Mouse (Mus musculus): ENCODE results near the gene Gm6993.

Gene Gm6993

GRCm38 (mm10) chr12:31240470-31240869 is at the start of gene Gm6993:
Gene Gm6993, plus strand, starts transcription at chr12:31240770.
- DNase-seq = no peak

- peak; percentile 88 for DNase-seq
Observed at GRCm38 (mm10) chr12:31191329-31191954, 49.1 kb upstream of the Gm6993 start.

GRCm38 (mm10) chr12:31202509-31202908 is 38.1 kb upstream of the Gm6993 start:
- no peak for DNase-seq

- peak; percentile 39 for DNase-seq
Observed at GRCm38 (mm10) chr12:31203746-31204455, 36.7 kb upstream of the Gm6993 start.

- DNase-seq = no peak
Observed at GRCm38 (mm10) chr12:31204898-31205297, 35.7 kb upstream of the Gm6993 start.

- DNase-seq = no peak
Observed at GRCm38 (mm10) chr12:31205983-31206633, 34.5 kb upstream of the Gm6993 start.

- no peak for DNase-seq
Observed at GRCm38 (mm10) chr12:31208766-31209165, 31.8 kb upstream of the Gm6993 start.

GRCm38 (mm10) chr12:31209377-31209805 is 31.2 kb upstream of the Gm6993 start:
- no peak for DNase-seq

- DNase-seq = peak; percentile 34
Observed at GRCm38 (mm10) chr12:31213556-31213955, 27.0 kb upstream of the Gm6993 start.

GRCm38 (mm10) chr12:31215003-31215402 is 25.6 kb upstream of the Gm6993 start:
- DNase-seq = no peak

- no peak for DNase-seq
Observed at GRCm38 (mm10) chr12:31217232-31217631, 23.3 kb upstream of the Gm6993 start.

GRCm38 (mm10) chr12:31218774-31219173 is 21.8 kb upstream of the Gm6993 start:
- DNase-seq = no peak

- DNase-seq = no peak
Observed at GRCm38 (mm10) chr12:31221522-31221921, 19.0 kb upstream of the Gm6993 start.

- DNase-seq = no peak
Observed at GRCm38 (mm10) chr12:31222282-31222681, 18.3 kb upstream of the Gm6993 start.

GRCm38 (mm10) chr12:31222741-31223140 is 17.8 kb upstream of the Gm6993 start:
- DNase-seq = no peak

GRCm38 (mm10) chr12:31225451-31225850 is 15.1 kb upstream of the Gm6993 start:
- no peak for DNase-seq

GRCm38 (mm10) chr12:31227167-31227566 is 13.4 kb upstream of the Gm6993 start:
- no peak for DNase-seq

GRCm38 (mm10) chr12:31228878-31229277 is 11.7 kb upstream of the Gm6993 start:
- DNase-seq = no peak

- no peak for DNase-seq
Observed at GRCm38 (mm10) chr12:31232635-31233034, 7.9 kb upstream of the Gm6993 start.

GRCm38 (mm10) chr12:31235018-31235417 is 5.6 kb upstream of the Gm6993 start:
- DNase-seq = no peak

GRCm38 (mm10) chr12:31236861-31237595 is 3.5 kb upstream of the Gm6993 start:
- DNase-seq = no peak

- DNase-seq = no peak
Observed at GRCm38 (mm10) chr12:31239031-31239583, 1.5 kb upstream of the Gm6993 start.

- no peak for DNase-seq
Observed at GRCm38 (mm10) chr12:31239798-31240197, 772 bp upstream of the Gm6993 start.

All from lung, postnatal 10 days (tissue).